Mouse (Mus musculus) Patski (cell line): ENCODE data around the gene Asb2. TPM values are rescaled to one million over a fixed set of nuclear protein-coding genes. Genes with fewer than 3 reads are reported as not detected.
A peak's percentile ranks its signal among the peaks of the same experiment; 100 is the strongest.

Source experiments
- ATAC-seq: fragments of 100-300 bp; one replicate; pipeline ENCODE4 v1.8.0; 2021
- CTCF ChIA-PET: fragments of 350-600 bp; sonication (Branson Sonifier 250); formaldehyde crosslinking; loops from one replicate; lab custom pipeline; 2022; ENCODE audit warnings: inconsistent platforms; lab: Charles Lee
- POLR2A ChIA-PET: fragments of 350-600 bp; sonication (Branson Sonifier 250); formaldehyde crosslinking; loops from one replicate; lab custom pipeline; 2022; ENCODE audit warnings: antibody characterized with exemption, inconsistent platforms; lab: Charles Lee
- DNase-seq: peaks from one replicate; pipeline ENCODE4 v3.0.0-alpha.2; 2011; ENCODE audit warnings: low read depth, low spot score
- H3K27me3 ChIP-seq: fragments of 371-371 bp; one replicate; pipeline ENCODE4 v1.5.1; 2021
- CTCF ChIP-seq: fragments of 100-300 bp; IDR thresholded peaks from one replicate; pipeline ENCODE4 v1.5.1; 2021
- in situ Hi-C: fragments of 300-500 bp; cut with MboI; formaldehyde crosslinking; loops from 3 replicates; pipeline ENCODE4 v1.11.1; 2018; ENCODE audit warnings: low pct_unique_long_range_greater_than_20kb, mixed read lengths
- polyA plus RNA-seq: library from polyadenylated mRNA; unstranded; gene quantifications from one replicate; pipeline ENCODE4 v1.2.3, GENCODE M21; 2021

The Asb2 gene
- polyA plus RNA-seq, 1 experiment from 2014 or later = 0.04 TPM

GRCm38 (mm10) chr12:103306224-103306623, 49.6 kb downstream of the Asb2 start:
- CTCF ChIA-PET = interaction anchor here (0.6 to 3.2 kb wide), 8 partner anchors 15 to 182 kb away, joined by 3 to 34 read pairs (median 3); no protein-coding TSS in a partner anchor
- in situ Hi-C loops = loop anchor here (5.0 kb wide), 2 partner anchors 44 to 164 kb away; no protein-coding TSS in a partner anchor

GRCm38 (mm10) chr12:103302960-103303359, 52.8 kb downstream of the Asb2 start:
- in situ Hi-C loops = no loop called here
- no peak for ATAC-seq
- TF ChIP-seq CTCF = no peak
- CTCF ChIA-PET = interaction anchor here (1.3 to 1.7 kb wide), 3 partner anchors 9 to 160 kb away, joined by 3 to 5 read pairs (median 3); no protein-coding TSS in a partner anchor
- POLR2A ChIA-PET = interaction anchor here (0.6 kb wide), 1 partner anchor 765 kb away, joined by 9 read pairs; no protein-coding TSS in a partner anchor
- H3K27me3 ChIP-seq = no peaks in the 10 kb centered on the region
- DNase-seq = no peak

More at GRCm38 (mm10) chr12:103306224-103306623, 49.6 kb downstream of the Asb2 start:
- no peak for ATAC-seq
- no peaks in the 10 kb centered on the region for H3K27me3 ChIP-seq
- peak; percentile 24 for TF ChIP-seq CTCF
- POLR2A ChIA-PET = interaction anchor here (1.3 kb wide), 1 partner anchor 164 kb away, joined by 3 read pairs; no protein-coding TSS in a partner anchor
- DNase-seq = no peak

- no peaks in the 10 kb centered on the region for H3K27me3 ChIP-seq
- ChIA-PET POLR2A (no interaction called here), CTCF (interaction anchor here (0.8 to 1.6 kb wide), 6 partner anchors 8 to 157 kb away, joined by 3 read pairs; no protein-coding TSS in a partner anchor)
- DNase-seq (no peak), ATAC-seq (no peak)
- peak; percentile 80 for TF ChIP-seq CTCF
- in situ Hi-C loops = no loop called here
Observed at GRCm38 (mm10) chr12:103301645-103302044, 54.2 kb downstream of the Asb2 start.

- ChIA-PET CTCF (interaction anchor here (1.0 to 1.3 kb wide), 2 partner anchors 154 to 156 kb away, joined by 3 read pairs; no protein-coding TSS in a partner anchor), POLR2A (no interaction called here)
- TF ChIP-seq CTCF = no peak
- DNase-seq (no peak), ATAC-seq (no peak)
- H3K27me3 ChIP-seq = no peaks in the 10 kb centered on the region
- in situ Hi-C loops = no loop called here
Observed at GRCm38 (mm10) chr12:103300493-103300892, 55.3 kb downstream of the Asb2 start.

- DNase-seq (peak; percentile 60), ATAC-seq (peak; percentile 44)
- TF ChIP-seq CTCF = no peak
- in situ Hi-C loops = no loop called here
- CTCF ChIA-PET = no interaction called here
- POLR2A ChIA-PET = no interaction called here
- no peaks in the 10 kb centered on the region for H3K27me3 ChIP-seq
Observed at GRCm38 (mm10) chr12:103296292-103296691, 59.5 kb downstream of the Asb2 start.

GRCm38 (mm10) chr12:103292366-103292765, 63.4 kb downstream of the Asb2 start:
- ATAC-seq = no peak
- in situ Hi-C loops = no loop called here
- DNase-seq = no peak
- TF ChIP-seq CTCF = no peak
- no peaks in the 10 kb centered on the region for H3K27me3 ChIP-seq
- POLR2A ChIA-PET = no interaction called here
- CTCF ChIA-PET = interaction anchor here (1.2 kb wide), 1 partner anchor 10 kb away, joined by 3 read pairs; no protein-coding TSS in a partner anchor

- ATAC-seq (no peak), DNase-seq (no peak)
- CTCF ChIA-PET = no interaction called here
- no peaks in the 10 kb centered on the region for H3K27me3 ChIP-seq
- POLR2A ChIA-PET = no interaction called here
- TF ChIP-seq CTCF = no peak
- in situ Hi-C loops = no loop called here
Observed at GRCm38 (mm10) chr12:103287276-103287675, 68.5 kb downstream of the Asb2 start.

- in situ Hi-C loops = no loop called here
- no peak for DNase-seq
- CTCF ChIA-PET = no interaction called here
- POLR2A ChIA-PET = no interaction called here
- TF ChIP-seq CTCF = no peak
- no peaks in the 10 kb centered on the region for H3K27me3 ChIP-seq
- no peak for ATAC-seq
Observed at GRCm38 (mm10) chr12:103283411-103283810, 72.4 kb downstream of the Asb2 start.

GRCm38 (mm10) chr12:103282936-103283335, 72.9 kb downstream of the Asb2 start:
- ATAC-seq (no peak), DNase-seq (no peak)
- H3K27me3 ChIP-seq = no peaks in the 10 kb centered on the region
- ChIA-PET CTCF (no interaction called here), POLR2A (no interaction called here)
- no peak for TF ChIP-seq CTCF
- in situ Hi-C loops = no loop called here

- ChIA-PET CTCF (no interaction called here), POLR2A (interaction anchor here (0.7 kb wide), 1 partner anchor 247 kb away, joined by 6 read pairs; no protein-coding TSS in a partner anchor)
- ATAC-seq = peak; percentile 69
- no peaks in the 10 kb centered on the region for H3K27me3 ChIP-seq
- no peak for TF ChIP-seq CTCF
- in situ Hi-C loops = no loop called here
- no peak for DNase-seq
Observed at GRCm38 (mm10) chr12:103281912-103282311, 73.9 kb downstream of the Asb2 start.

- TF ChIP-seq CTCF = no peak
- H3K27me3 ChIP-seq = no peaks in the 10 kb centered on the region
- DNase-seq (peak; percentile 71), ATAC-seq (peak; percentile 63)
- in situ Hi-C loops = no loop called here
- CTCF ChIA-PET = interaction anchor here (1.0 kb wide), 1 partner anchor 13 kb away, joined by 3 read pairs; no protein-coding TSS in a partner anchor
- POLR2A ChIA-PET = interaction anchor here (0.7 kb wide), 1 partner anchor 247 kb away, joined by 6 read pairs; no protein-coding TSS in a partner anchor
Observed at GRCm38 (mm10) chr12:103281491-103281890, 74.3 kb downstream of the Asb2 start.
